Mouse (Mus musculus) C2C12 (cell line): ENCODE measurements around the gene Samd4.

Experiments
- CEBPB ChIP-seq: IDR thresholded peaks from one replicate; pipeline ENCODE4 v1.6.1; 2011; ENCODE audit warnings: low read depth, mild to moderate bottlenecking, control low read depth, moderate library complexity
- CTCF ChIP-seq: IDR thresholded peaks from one replicate; pipeline ENCODE4 v1.5.1; 2011; ENCODE audit not compliant: control insufficient read depth, insufficient read depth, insufficient read length

GRCm38 (mm10) chr14:47076956-47077575 lies 194.4 kb downstream of the Samd4 start:
- TF ChIP-seq CTCF (no peak), CEBPB (no peak)
